In the genomic region with DNA sequence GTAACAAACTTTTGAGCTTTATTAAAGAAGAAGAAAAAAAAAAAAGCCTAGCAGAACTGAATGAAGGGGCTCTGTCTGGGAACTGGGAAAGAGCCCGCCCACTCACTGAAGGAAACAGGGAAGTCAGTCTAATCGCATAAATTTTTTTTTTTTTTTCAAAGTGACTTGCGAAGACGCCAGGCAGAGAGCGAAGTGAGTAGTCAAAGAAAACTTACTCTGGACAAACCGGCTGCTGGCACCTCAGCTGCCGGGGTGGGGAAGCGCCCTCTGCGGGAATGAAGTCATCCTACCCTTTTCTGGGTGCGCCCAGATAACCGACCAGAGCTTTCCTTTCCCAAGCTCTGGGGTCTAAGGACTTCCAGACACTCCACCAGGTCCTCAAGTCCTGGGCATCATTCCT, we compare ENCODE assay signal across 8 mouse cellular contexts. TPM values are rescaled to one million over a fixed set of nuclear protein-coding genes. Genes with fewer than 3 reads are reported as not detected.
DNase-seq lines count a peak whose midpoint lies in the region; ATAC-seq lines count a peak whose summit lies in the region.

No protein-coding gene starts in this region.

- peak overlapping the region; percentile 77 for H3K4me3 ChIP-seq in hindbrain, embryonic 10.5 days
- H3K4me3 ChIP-seq in limb, embryonic 13.5 days = peak overlapping the region; percentile 68
- H3K4me3 ChIP-seq in midbrain, embryonic 12.5 days = peak overlapping the region; percentile 67

- H3K27me3 ChIP-seq in hindbrain, embryonic 10.5 days (ENCODE audit: insufficient read depth, poor library complexity, severe bottlenecking) = peaks cover 70% of the 10 kb centered on the region
- H3K27me3 ChIP-seq in limb, embryonic 13.5 days = peaks cover 65% of the 10 kb centered on the region
- H3K27me3 ChIP-seq in midbrain, embryonic 12.5 days = peaks cover 65% of the 10 kb centered on the region

- ATAC-seq in cerebellum, adult (ENCODE audit: insufficient number of reproducible peaks, low FRiP score, low TSS enrichment) = no peak
- peak; percentile 53 for ATAC-seq in erythroblast, adult 5-6 weeks (replicated peaks; ENCODE audit: low FRiP score, poor library complexity, severe bottlenecking)
- no peak for ATAC-seq in limb, embryonic 13.5 days (ENCODE audit: low FRiP score, low read depth)
- ATAC-seq in midbrain, embryonic 12.5 days (ENCODE audit: low FRiP score, low read depth) = no peak

- 2% methylated on average over 11 of the region's 11 CpGs for whole genome bisulfite sequencing in hindbrain, embryonic 10.5 days
- 2% methylated on average over 11 of the region's 11 CpGs for WGBS in limb, embryonic 13.5 days
- 3% methylated on average over 11 of the region's 11 CpGs for WGBS in midbrain, embryonic 12.5 days

- peaks cover 42% of the 10 kb centered on the region for H3K4me1 ChIP-seq in hindbrain, embryonic 10.5 days (replicated peaks)
- peaks cover 23% of the 10 kb centered on the region for H3K4me1 ChIP-seq in limb, embryonic 13.5 days
- H3K4me1 ChIP-seq in midbrain, embryonic 12.5 days = peaks cover 24% of the 10 kb centered on the region

- no peaks in the 10 kb centered on the region for H3K36me3 ChIP-seq in hindbrain, embryonic 10.5 days
- no peaks in the 10 kb centered on the region for H3K36me3 ChIP-seq in limb, embryonic 13.5 days
- H3K36me3 ChIP-seq in midbrain, embryonic 12.5 days = no peaks in the 10 kb centered on the region

- DNase-seq in cerebellum, adult 18-20 months = peak; percentile 30 to 32
- DNase-seq in NIH3T3 (ENCODE audit: low read depth) = peak; percentile 84
- peak; percentile 50 for DNase-seq in hindbrain, embryonic 10.5 days (ENCODE audit: low spot score)
- peak; percentile 56 for DNase-seq in testis, postnatal 10 days (ENCODE audit: low spot score)

- H3K27ac ChIP-seq in hindbrain, embryonic 10.5 days = no peak overlapping the region
- H3K27ac ChIP-seq in limb, embryonic 13.5 days = no peak overlapping the region
- no peak overlapping the region for H3K27ac ChIP-seq in midbrain, embryonic 12.5 days (replicated peaks)

- no peak overlapping the region for H3K9ac ChIP-seq in limb, embryonic 13.5 days
- no peak overlapping the region for H3K9ac ChIP-seq in midbrain, embryonic 12.5 days (replicated peaks)

- no peaks in the 10 kb centered on the region for H3K9me3 ChIP-seq in hindbrain, embryonic 10.5 days
- H3K9me3 ChIP-seq in limb, embryonic 13.5 days = no peaks in the 10 kb centered on the region
- no peaks in the 10 kb centered on the region for H3K9me3 ChIP-seq in midbrain, embryonic 12.5 days

- H3K4me2 ChIP-seq in limb, embryonic 13.5 days (replicated peaks) = peak overlapping the region; percentile 99
- H3K4me2 ChIP-seq in midbrain, embryonic 12.5 days (replicated peaks) = peak overlapping the region; percentile 99

RNA-seq across cellular contexts. Expression of a gene that starts 0.9 kb away (rescaled TPM):
- total RNA-seq in erythroblast, adult 5-6 weeks (2015; ENCODE audit: low replicate concordance) = 1,003 and 1,359 TPM in 2 replicates
- 527 and 596 TPM in 2 replicates for total RNA-seq in erythroblast, adult 5-6 weeks (2017; ENCODE audit: low replicate concordance)
- 3.8 and 5.8 TPM in 2 replicates for polyA plus RNA-seq in hindbrain, embryonic 10.5 days (2016; fragmentation: Nextera tagmentation; extraction: Ambion mirVana)
- 4.4 and 6.2 TPM in 2 replicates for polyA plus RNA-seq in limb, embryonic 13.5 days (2015; fragmentation: Nextera tagmentation; extraction: Ambion mirVana)
- polyA plus RNA-seq in midbrain, embryonic 12.5 days (2016; fragmentation: Nextera tagmentation; extraction: Ambion mirVana) = 3.2 and 4.9 TPM in 2 replicates

Comparison
In these comparisons a context has a peak if more than half of its experiments do, and no peak if none do; other contexts are left out.
1. DNase-seq: peak in every context shown above with its lines; median percentile 84 in NIH3T3; 56 in testis, postnatal 10 days; 50 in hindbrain, embryonic 10.5 days; 31 in cerebellum, adult 18-20 months.